Comparison of ENCODE assay signal across 13 mouse cellular contexts in genomic region chr8:87875852-87876251, GRCm38 (mm10).
DNase-seq lines count a peak whose midpoint lies in the region; ATAC-seq and TF ChIP-seq lines count a peak whose summit lies in the region.
"Had no signal": no experiment of that assay in that cellular context is flagged by ENCODE, and none has a peak within 500 bp of the region (broad histone marks: within the 10 kb centered on the region; RNA-seq: fewer than 3 reads in every experiment).

No protein-coding gene starts in this region.

- WGBS in heart, adult 2 months = 59% methylated on average over 6 of the region's 6 CpGs
- WGBS in lung, embryonic 14.5 days = 72% methylated on average over 6 of the region's 6 CpGs
- WGBS in lung, adult 2 months = 61% methylated on average over 6 of the region's 6 CpGs
- 70% methylated on average over 6 of the region's 6 CpGs for WGBS in embryonic facial prominence, embryonic 13.5 days
- 60% methylated on average over 6 of the region's 6 CpGs for WGBS in limb, embryonic 15.5 days
- WGBS in kidney, adult 2 months = 56% methylated on average over 6 of the region's 6 CpGs

- H3K9ac ChIP-seq in heart, adult 2 months (ENCODE audit: low read depth, low read length) = no peak overlapping the region
- H3K9ac ChIP-seq in lung, embryonic 14.5 days = no peak overlapping the region
- no peak overlapping the region for H3K9ac ChIP-seq in embryonic facial prominence, embryonic 13.5 days
- H3K9ac ChIP-seq in limb, embryonic 15.5 days = no peak overlapping the region
- H3K9ac ChIP-seq: heart, embryonic 15.5 days; liver, postnatal 0 days had no signal

- TF ChIP-seq EP300 in heart, adult 2 months (IDR thresholded peaks at IDR 0.05; ENCODE audit: insufficient read depth, low read depth, low read length) = no peak

- no peak overlapping the region for H3K4me3 ChIP-seq in heart, adult 2 months
- no peak overlapping the region for H3K4me3 ChIP-seq in lung, embryonic 14.5 days (ENCODE audit: low read depth, low read length)
- no peak overlapping the region for H3K4me3 ChIP-seq in lung, adult 2 months (replicated peaks; ENCODE audit: extremely low read depth, low read depth, low read length)
- H3K4me3 ChIP-seq in embryonic facial prominence, embryonic 13.5 days = no peak overlapping the region
- H3K4me3 ChIP-seq in limb, embryonic 15.5 days = no peak overlapping the region
- no peak overlapping the region for H3K4me3 ChIP-seq in kidney, adult 2 months (ENCODE audit: insufficient read depth, low read depth, low read length)
- H3K4me3 ChIP-seq: heart, embryonic 15.5 days had no signal

- H3K9me3 ChIP-seq in lung, embryonic 14.5 days (ENCODE audit: low read depth, low read length) = no peaks in the 10 kb centered on the region
- no peaks in the 10 kb centered on the region for H3K9me3 ChIP-seq in embryonic facial prominence, embryonic 13.5 days
- no peaks in the 10 kb centered on the region for H3K9me3 ChIP-seq in limb, embryonic 15.5 days
- H3K9me3 ChIP-seq: heart, embryonic 15.5 days had no signal

- 0 out of 2 replicates have a peak, but pooled peaks cover 3% of the 10 kb centered on the region for H3K4me1 ChIP-seq in heart, adult 2 months (ENCODE audit: control insufficient read depth, insufficient read depth, low read length)
- no peaks in the 10 kb centered on the region for H3K4me1 ChIP-seq in lung, embryonic 14.5 days (ENCODE audit: insufficient read depth)
- no peaks in the 10 kb centered on the region for H3K4me1 ChIP-seq in lung, adult 2 months (ENCODE audit: control insufficient read depth, insufficient read depth, low read length)
- peaks cover 50% of the 10 kb centered on the region for H3K4me1 ChIP-seq in embryonic facial prominence, embryonic 13.5 days
- H3K4me1 ChIP-seq in limb, embryonic 15.5 days = peaks cover 49% of the 10 kb centered on the region
- no peaks in the 10 kb centered on the region for H3K4me1 ChIP-seq in kidney, adult 2 months (ENCODE audit: control insufficient read depth, insufficient read depth, low read length)

- no peaks in the 10 kb centered on the region for H3K79me2 ChIP-seq in heart, adult 2 months (replicated peaks; ENCODE audit: control insufficient read depth, insufficient read depth, low read length)

- intact Hi-C loops in heart, adult 2 months (cut with DNase I) = loop anchor here (5.0 kb wide), 1 partner anchor 86 kb away; no protein-coding TSS in a partner anchor
- intact Hi-C loops in heart, postnatal 10 days (cut with DNase I) = no loop called here

- H3K27ac ChIP-seq in heart, adult 2 months = no peak overlapping the region
- H3K27ac ChIP-seq in lung, embryonic 14.5 days (ENCODE audit: low read depth) = no peak overlapping the region
- H3K27ac ChIP-seq in embryonic facial prominence, embryonic 13.5 days = peak overlapping the region; percentile 9; the same call in 1 of the 2 replicates
- H3K27ac ChIP-seq in limb, embryonic 15.5 days = peak overlapping the region; percentile 35
- no peak overlapping the region for H3K27ac ChIP-seq in kidney, adult 2 months (ENCODE audit: insufficient read depth, low read depth, low read length)
- H3K27ac ChIP-seq: heart, embryonic 15.5 days had no signal

- no peak for TF ChIP-seq POLR2A in heart, adult 2 months (IDR thresholded peaks at IDR 0.05; ENCODE audit: insufficient read depth, low read depth, low read length)
- TF ChIP-seq POLR2A in lung, adult 2 months (IDR thresholded peaks at IDR 0.05; ENCODE audit: borderline replicate concordance, extremely low read depth, low read depth, low read length) = no peak
- TF ChIP-seq POLR2A in kidney, adult 2 months (IDR thresholded peaks at IDR 0.05; ENCODE audit: low read depth, low read length) = no peak

- H3K36me3 ChIP-seq in heart, adult 2 months (ENCODE audit: control insufficient read depth, insufficient read depth, low read length) = no peaks in the 10 kb centered on the region
- no peaks in the 10 kb centered on the region for H3K36me3 ChIP-seq in lung, embryonic 14.5 days (ENCODE audit: insufficient read depth)
- H3K36me3 ChIP-seq in embryonic facial prominence, embryonic 13.5 days = no peaks in the 10 kb centered on the region
- H3K36me3 ChIP-seq in limb, embryonic 15.5 days = no peaks in the 10 kb centered on the region
- no peaks in the 10 kb centered on the region for H3K36me3 ChIP-seq in kidney, adult 2 months (ENCODE audit: control insufficient read depth, insufficient read depth, low read length)
- H3K36me3 ChIP-seq: G1E; heart, embryonic 15.5 days had no signal

- peak; percentile 58 for TF ChIP-seq CTCF in heart, adult 2 months (IDR thresholded peaks at IDR 0.05)
- TF ChIP-seq CTCF in lung, embryonic 14.5 days (IDR thresholded peaks at IDR 0.05; ENCODE audit: low read depth) = 0 out of 2 replicates have a peak, but pooled peaks have one; percentile 18
- no peak for TF ChIP-seq CTCF in lung, adult 2 months (IDR thresholded peaks at IDR 0.05; ENCODE audit: insufficient read depth, low read length)
- TF ChIP-seq CTCF in kidney, adult 2 months (conservative IDR thresholded peaks at IDR 0.05; ENCODE audit: insufficient read depth, insufficient read length, low read depth, low read length) = no peak

- no peak for DNase-seq in heart, adult 2 months
- no peak for DNase-seq in heart, postnatal 10 days
- DNase-seq in lung, embryonic 14.5 days = no peak
- DNase-seq in lung, adult 2 months = no peak
- DNase-seq in adrenal gland, postnatal 10 days = no peak
- no peak for DNase-seq in kidney, adult 2 months
- DNase-seq: B cell, adult 2 months; liver, postnatal 0 days; right cerebral cortex, postnatal 4 days had no signal

- H3K4me2 ChIP-seq in lung, embryonic 14.5 days = no peak overlapping the region
- no peak overlapping the region for H3K4me2 ChIP-seq in embryonic facial prominence, embryonic 13.5 days
- no peak overlapping the region for H3K4me2 ChIP-seq in limb, embryonic 15.5 days
- H3K4me2 ChIP-seq: heart, embryonic 15.5 days had no signal

- ATAC-seq in lung, embryonic 14.5 days (ENCODE audit: insufficient read depth) = no peak
- ATAC-seq in embryonic facial prominence, embryonic 13.5 days (ENCODE audit: insufficient number of reproducible peaks, insufficient read depth, low FRiP score, low TSS enrichment, low read depth) = no peak
- no peak for ATAC-seq in limb, embryonic 15.5 days (ENCODE audit: insufficient number of reproducible peaks, low FRiP score, low TSS enrichment, low read depth)
- ATAC-seq: liver, postnatal 0 days had no signal

- no peaks in the 10 kb centered on the region for H3K27me3 ChIP-seq in heart, adult 2 months (ENCODE audit: control insufficient read depth, insufficient read depth, low read length)
- H3K27me3 ChIP-seq in lung, embryonic 14.5 days (ENCODE audit: insufficient read depth, low read length) = no peaks in the 10 kb centered on the region
- H3K27me3 ChIP-seq in embryonic facial prominence, embryonic 13.5 days = no peaks in the 10 kb centered on the region
- no peaks in the 10 kb centered on the region for H3K27me3 ChIP-seq in limb, embryonic 15.5 days
- H3K27me3 ChIP-seq in kidney, adult 2 months (replicated peaks; ENCODE audit: control insufficient read depth, insufficient read depth, low read length) = no peaks in the 10 kb centered on the region
- H3K27me3 ChIP-seq: heart, embryonic 15.5 days had no signal

Comparison
In these comparisons a context has a peak if more than half of its experiments do, and no peak if none do; other contexts are left out.
1. CTCF ChIP-seq: peak in heart, adult 2 months (single experiment) and lung, embryonic 14.5 days (single experiment); none in lung, adult 2 months (single experiment) and kidney, adult 2 months (single experiment).
2. H3K27ac ChIP-seq: peak in embryonic facial prominence, embryonic 13.5 days (single experiment) and limb, embryonic 15.5 days (single experiment); none in heart, adult 2 months (single experiment), lung, embryonic 14.5 days (single experiment) and kidney, adult 2 months (single experiment).